Mouse (Mus musculus): ENCODE results near the gene Syne1.

Syne1 gene

DNA sequence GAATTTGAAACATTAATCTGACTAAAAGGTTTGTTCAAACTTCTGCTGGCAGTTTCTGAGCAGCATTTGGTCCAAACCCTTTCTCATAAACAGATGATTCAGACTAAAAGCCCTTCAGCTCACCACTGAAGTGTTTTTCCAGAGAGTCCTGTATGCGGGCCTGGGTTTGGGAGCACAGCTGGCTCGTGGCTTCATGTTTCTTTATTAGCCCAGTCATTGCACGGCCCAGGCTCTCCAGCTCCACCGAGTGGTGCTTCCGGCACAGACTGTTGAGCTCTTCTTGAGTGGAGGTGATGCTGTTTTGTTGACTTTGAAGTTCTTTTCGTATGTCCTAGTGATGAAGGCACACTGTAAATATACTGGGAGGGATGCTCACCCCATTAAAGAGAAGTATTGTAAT lies 245.7 kb downstream of the Syne1 start:
- DNase-seq (ENCODE audit: low spot score): no peak

DNA sequence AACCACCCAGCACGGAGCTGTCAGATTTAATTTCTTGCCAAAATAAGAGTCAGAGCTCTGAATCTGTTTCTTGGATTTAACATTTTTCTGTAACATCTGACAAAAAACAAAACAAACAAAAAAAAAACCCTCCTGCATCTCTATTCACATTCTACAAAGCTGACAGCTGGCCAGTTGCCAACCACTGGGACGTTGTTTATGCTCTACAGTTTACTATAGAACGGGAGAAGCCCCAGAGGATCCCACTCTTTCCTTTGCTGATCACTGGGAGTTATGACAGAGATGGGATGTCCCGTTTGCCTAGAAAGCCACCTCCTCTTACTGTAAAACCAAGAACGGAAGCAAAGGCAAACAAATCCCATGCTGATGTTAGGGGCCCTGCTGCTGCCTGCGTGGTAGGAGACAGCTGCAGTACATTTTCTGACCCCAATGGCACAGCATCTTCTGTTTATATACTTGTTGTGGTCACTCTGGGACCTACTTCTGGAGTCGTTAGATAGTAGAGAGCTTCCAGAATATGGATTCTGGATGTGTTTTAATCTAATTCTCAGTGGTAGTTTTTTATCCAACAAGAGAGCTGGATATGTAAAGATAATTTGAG lies 255.9 kb downstream of the Syne1 start:
- no peak for DNase-seq (ENCODE audit: low spot score)

DNA sequence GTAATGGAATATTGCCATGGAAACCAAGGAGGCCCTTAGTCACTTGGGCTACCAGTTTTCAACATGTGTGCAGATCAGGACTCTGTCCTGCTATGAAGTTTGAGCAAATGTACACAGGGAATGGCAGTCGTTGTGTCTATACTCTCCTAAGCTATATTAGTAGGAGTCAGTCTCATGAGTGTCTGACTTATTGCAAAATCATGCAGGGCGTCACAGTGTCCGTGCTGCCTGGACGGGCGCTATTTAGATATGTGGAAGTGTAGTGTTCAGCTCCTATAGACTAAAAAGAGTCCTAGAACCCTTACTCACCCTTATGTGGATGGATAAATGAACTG lies 261.7 kb downstream of the Syne1 start:
- no peak for DNase-seq (ENCODE audit: low spot score)

DNA sequence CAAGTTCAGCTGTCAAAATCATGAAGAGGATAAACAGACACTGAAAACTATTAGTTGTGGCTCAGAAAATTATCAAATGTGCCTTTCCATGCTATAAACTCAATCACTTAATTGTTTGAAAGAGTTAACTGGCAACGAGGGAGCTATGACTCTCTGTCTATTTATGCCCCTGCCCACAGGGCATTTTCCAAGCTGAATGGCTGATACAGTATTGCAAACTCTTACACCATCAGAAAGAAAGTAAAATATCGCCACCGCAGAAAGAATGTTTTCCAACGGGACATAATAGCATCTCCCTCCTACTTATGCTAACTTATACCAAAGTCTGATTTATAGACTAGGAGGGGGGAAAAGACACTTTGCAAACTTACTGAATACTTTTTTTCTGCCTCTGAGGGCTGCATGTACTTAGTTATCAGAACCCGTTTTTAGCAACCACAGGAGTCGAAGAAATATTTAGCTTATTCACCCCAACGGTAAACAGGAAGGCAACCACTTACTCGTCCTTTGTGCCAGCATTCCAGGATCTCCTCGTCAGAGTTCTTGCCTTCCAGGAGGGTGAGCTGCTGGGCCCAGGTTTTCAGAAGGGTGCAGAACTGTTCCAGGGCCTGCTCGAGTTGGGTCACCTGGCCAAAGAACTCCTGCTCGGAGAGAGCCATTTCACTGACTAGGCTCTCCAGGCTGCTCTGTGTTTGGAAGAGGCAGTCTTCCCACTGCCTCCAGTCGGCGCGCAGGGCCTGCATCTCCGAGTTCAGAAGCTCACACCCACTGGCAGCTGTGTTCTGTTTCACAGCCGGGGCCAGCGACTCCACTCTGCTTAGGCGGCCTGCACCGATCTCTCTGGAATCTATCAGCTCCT lies 262.3 kb downstream of the Syne1 start:
- DNase-seq (ENCODE audit: low spot score): peak; percentile 51

DNA sequence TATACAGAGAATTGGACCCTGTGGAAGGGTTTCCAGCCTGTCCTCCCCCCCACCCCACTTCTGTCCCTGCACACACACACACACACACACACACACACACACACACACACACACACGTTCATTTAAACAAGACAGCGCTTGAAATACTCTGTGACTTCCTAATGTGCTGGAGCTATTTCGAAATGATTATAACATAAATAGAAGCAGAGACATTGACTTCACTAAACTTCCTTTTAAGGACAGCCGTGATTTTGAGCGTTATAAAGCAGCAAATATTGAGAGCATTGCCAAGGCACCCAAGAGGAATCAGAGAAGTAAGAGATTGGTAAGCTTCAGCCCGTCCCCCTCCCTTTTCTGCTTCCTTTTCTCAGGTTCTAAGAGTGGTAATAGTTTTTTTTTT lies 263.0 kb downstream of the Syne1 start:
- DNase-seq (ENCODE audit: low spot score): no peak

DNA sequence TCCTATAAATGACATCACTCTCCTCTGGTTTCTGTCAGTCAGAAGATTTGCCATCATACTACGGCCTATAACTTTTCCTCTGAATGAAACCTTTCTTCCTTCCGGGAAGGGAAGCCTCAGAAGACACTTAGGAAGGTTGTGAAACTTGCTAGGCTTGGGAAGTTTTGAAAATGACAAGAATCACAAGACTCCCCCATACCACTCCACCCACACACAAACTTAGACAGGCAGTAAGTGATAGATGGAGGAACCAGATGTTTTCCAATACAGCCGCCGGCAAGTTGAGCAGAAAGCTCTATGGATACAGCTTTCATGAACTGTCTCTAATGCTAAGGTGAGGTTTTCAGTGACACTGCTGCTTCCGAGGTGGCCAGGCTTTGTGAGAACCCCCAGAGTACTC lies 275.5 kb downstream of the Syne1 start:
- DNase-seq (ENCODE audit: low spot score): no peak

DNA sequence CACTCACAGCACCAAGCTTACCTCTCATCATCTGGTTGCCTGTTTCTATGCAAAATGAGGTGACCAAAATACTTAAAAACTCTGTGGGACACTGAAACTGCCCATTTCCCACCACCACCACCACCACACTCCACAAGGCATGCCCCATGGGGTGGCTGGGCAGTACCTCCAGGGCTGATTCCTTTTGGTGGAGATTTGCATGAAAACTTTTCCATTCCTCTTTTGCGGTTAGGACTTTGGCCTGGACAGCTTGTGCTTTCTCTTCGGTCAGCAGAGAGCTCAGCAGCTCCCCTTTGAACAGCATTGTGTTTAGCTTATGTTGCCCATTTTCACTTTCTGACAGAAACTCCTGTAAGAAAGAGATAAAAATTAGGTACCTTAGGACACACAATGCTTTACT lies 280.6 kb downstream of the Syne1 start:
- no peak for DNase-seq (ENCODE audit: low spot score)

DNA sequence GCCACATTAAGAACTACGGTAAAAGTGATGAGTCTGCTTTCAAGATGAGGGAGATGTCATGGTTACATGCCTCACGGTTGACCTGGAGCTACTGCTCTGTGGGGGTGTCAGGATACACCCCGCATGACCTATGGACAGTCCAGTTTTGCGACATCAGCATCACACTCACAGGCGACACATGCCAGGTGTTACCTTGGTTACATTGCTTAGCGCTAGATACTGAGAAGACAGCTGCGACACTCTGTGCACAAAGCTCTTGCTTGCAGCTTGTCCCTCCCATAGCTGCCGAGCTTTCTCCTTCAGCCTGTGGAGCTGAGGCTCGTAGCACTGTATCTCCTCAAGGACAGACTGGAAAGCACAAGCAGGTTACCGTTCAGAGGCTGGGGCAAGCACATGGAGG lies 286.9 kb downstream of the Syne1 start:
- DNase-seq (ENCODE audit: low spot score): no peak

DNA sequence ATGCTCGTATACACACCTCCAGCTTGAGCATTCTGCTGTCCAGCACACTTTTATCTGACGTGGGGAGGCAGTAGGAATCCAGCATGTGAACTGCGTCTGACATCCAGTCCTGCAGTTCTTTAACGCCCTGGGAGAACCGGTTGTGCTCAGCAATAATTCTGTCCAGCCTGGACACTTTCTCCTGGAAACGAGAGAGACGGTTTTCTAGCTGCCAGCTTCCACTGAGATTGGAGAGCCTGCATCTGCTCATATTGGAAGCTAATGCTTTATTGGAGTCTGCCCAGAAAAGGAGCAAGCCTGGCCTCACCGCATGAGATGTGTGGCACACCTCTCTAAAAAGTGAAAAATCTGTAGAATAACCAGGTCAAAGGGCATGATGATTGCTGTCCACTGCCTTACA lies 288.6 kb downstream of the Syne1 start:
- DNase-seq (ENCODE audit: low spot score): no peak

DNA sequence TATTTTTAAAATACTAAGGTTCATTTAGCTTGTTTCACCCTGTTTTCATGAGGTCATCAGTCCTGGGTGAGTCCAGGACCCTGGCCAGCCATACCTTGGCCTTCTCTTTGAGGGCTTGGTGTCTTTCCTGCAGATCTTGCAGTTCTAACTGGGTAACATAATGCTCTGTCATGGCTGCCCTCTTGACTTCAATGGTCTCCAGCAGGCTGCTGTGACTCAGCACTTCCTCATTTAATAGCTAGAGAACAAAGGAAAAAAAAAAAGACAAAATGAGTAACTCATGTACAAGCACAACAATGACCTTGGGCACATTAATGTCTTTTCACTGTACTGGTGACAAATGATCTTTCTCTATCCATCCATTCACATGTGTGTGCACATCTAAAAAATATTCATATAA lies 294.6 kb downstream of the Syne1 start:
- no peak for DNase-seq (ENCODE audit: low spot score)

DNA sequence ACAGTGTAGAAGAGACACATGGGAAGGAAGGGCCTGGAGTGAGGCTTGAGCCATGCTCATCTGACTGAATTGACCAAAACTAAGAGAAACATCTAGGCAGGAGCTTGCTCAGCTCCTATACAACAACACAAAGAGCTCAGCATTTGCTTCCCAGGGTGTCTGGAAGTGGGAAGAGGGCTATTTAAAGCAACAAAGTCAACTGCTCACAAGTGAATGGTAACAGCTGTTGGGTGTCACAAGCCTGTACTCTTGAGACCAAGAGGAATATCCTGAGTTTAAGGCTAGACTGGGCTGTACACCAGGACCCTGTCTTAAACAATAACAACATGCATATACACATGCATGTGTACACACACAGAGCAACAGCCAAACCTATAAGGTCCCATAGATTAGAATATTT lies 297.5 kb downstream of the Syne1 start:
- no peak for DNase-seq (ENCODE audit: low spot score)

DNA sequence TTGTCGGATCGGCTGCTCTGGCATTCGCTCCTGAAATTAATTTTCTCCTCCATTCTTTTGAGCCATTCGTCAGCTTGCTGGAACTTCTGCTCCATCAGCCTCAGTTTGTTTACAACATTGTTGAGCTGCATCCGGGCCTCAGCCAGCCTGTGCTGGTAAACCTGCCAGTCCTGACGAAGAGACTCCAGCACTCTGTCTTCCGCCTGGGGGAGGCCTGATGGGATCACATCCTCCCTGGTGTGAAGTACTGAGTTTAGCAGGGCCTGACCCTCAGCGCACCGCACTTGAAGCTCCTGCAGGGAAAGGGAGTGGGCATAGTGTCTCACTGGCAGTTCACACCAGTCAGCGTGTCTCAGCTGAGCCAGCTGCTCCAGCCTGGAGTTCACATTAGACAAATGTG lies 300.6 kb downstream of the Syne1 start:
- DNase-seq (ENCODE audit: low spot score): no peak

DNA sequence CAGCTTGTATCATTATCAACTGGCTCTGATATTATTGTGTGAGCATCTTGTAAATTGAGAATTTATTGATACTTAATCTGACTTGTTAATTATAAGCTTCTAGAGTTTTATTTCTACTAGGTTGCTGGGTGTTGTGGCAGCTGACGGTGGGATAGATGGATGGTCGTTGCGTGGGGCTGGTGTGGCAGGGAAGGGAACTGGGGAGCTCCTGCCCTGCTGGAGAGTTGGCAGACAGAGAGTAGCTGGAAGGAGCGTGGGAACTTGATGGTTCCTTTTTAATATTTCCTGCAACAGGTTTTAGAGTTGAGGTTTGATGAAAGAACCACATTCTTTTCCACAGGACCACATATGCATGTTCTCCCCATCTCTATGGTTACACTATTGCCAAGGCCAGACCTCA lies 311.6 kb downstream of the Syne1 start:
- DNase-seq (ENCODE audit: low spot score): no peak

DNA sequence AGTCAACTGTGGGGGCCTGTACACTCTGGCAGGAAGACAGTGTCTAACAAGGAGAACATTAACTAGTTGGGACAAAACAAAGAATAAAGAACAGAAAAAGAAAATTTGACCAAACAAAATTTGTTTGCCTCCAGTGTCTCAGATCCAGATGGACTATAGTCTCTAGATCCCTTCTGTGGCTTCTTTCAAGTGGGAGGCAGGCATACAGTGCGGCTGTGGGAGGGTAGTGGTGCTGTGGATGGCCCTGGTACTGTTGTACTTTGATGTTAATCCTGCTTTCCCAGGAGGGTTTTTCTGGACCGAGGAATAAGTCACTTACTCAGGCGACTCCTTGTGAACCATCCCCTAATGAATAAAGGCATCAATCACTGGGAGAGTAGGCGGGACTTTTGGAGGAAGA lies 314.4 kb downstream of the Syne1 start:
- DNase-seq (ENCODE audit: low spot score): no peak

DNA sequence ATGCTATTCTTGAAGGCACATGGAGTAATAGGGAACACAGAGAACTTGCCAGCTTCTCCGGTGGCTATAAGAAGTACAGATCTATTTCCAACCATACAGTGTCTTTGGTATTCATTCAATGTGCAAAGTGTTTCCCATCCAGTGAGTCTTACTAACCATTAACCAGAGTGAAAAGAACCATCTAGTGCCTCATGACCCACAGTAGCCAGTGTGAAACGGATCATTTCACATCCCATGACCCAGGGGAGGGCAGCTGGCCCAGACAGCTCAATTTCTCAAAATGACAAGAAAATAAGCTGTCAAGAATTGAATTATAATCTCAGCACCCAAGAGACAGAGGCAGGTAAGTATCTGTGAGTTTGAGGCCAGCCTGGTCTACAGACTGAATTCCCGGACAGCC lies 315.1 kb downstream of the Syne1 start:
- no peak for DNase-seq (ENCODE audit: low spot score)

DNA sequence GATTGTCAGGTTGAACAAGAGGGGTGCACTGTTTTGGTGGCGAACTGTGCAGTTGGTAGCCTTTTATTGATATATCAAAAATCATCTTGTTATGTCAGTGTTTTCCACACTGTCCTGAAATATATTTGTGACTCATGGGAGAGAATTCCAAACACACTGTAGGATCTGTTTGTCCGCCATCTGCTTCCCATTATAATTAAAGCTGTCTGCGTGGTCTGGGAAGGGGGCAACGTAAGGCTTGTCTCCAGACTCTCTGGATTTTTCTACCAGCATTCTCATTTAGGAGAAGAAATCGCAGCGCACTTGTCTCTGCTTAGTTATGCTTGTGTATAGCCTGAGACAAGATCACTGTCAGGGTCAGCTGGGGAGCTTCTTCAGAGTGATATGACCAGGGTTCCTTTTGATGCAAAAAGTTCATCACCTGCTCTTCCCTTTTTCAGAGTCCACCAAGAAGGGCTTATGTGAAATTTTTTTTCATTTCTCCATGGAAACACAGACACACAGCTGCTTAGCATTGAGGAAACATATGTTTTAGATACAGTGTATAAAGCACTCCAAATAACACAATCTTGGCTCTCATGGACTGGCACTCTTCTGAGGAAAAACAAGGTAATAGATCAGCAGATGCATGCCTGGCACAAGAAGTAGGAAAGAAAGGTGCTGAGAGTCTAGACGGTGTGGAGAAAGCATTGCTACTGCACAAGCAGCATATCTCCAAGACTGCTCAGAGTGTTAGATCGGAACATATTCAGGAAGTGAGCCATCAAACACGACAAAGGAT lies 316.4 kb downstream of the Syne1 start:
- no peak for DNase-seq (ENCODE audit: low spot score)

DNA sequence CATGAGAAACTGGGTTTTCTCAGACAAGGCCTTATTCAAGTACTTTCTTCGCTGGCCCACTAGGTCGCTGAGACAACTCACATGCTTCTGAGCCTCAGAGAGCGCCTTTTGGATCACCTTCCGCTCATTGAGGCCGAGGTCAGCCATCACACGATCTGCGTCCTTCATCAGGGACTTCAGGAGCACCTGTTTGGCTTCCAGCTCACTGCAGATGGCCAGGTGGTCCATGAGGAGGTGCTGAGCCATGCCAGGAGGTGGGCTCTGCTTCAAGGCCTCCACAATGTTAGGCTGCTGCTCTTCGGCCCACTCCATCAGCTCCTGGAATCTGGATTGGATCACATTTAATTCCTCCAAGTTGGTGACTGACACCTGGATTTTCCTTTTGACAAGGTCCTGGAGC lies 322.2 kb downstream of the Syne1 start:
- DNase-seq (ENCODE audit: low spot score): no peak

DNA sequence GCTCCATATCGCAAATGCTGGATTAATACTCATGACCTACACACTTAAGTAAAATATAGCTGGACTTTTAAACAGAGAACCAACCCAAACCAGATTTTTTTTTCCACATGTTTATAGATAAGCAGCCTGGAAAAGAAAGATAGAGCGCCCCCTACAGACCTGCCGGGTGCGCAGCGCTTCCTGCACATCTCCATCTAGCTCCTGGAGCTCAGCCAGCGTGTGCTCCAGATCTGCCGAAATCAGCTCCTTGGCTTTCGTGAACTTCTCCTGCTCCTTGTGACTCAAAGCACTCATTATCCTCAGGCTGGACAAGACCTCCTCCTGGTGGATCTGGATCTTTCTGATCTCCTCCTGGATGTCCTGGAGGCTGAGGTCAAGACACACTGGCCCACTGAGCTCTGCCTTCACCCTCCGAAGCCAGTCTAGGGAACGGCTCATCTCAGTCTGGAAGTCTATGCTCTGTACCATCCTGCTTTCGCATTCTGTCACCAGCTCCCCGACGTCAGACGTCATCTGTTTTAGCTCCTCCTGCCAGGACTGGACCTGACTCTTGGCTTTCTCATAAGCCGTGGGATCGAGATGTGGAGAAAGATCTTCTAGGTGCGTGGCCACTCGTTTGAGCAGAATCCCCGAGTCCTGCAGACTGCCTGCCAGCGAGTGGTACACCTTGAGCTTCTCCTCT lies 323.7 kb downstream of the Syne1 start:
- DNase-seq (ENCODE audit: low spot score): no peak

DNA sequence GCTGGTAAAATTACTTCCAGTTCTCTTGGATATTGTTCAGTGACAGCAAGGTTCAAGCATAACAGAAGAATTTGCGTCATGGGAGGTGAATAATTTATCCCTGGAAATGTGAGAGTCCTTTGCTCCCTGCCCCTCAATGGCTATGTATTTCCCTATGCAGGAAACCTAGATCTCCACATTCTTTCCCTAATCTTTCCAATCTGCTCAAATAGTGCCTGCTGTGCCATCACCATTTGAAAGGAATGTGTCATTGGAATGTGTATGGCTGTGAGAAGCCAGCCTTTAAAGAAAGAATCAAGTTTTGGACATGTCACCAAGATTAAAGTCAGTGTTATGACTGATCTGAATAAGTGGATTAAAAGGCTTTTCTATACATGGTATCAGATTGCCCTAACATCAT lies 335.3 kb downstream of the Syne1 start:
- no peak for DNase-seq (ENCODE audit: low spot score)

DNA sequence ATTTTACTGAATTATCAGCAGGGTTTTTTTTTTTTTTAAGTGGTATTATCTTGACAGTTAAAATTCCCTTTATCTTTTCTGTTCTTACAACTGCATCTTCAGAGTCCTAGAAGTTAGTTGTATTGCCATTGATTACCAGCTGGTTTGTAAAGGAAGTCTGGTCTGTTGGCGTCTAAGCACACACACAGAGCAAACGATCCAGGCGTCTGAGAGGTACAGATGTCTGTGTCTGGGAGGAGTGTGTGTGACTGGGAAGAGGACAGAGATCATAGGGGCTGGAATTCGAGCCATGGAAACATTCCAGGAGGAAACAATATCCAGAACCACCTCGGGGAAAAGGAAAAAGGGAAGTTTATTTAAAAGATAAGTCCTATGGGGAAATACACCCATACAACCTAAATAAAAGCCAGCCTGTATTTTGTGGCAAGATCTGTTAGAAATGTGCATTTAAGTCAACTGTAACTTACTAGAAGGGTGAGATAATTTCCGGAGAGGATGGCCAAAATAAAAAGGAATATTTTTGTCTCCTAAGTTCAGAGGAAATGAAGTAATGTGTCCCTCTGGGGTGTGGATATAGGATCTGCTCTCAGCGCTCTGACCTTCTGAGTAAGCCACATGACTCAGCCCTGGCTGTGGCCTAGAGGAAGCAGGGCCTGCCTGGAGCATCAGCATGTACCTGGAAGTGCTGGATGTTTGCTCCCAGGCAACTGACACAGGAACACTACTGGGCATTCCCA lies 343.2 kb downstream of the Syne1 start:
- no peak for DNase-seq (ENCODE audit: low spot score)

DNA sequence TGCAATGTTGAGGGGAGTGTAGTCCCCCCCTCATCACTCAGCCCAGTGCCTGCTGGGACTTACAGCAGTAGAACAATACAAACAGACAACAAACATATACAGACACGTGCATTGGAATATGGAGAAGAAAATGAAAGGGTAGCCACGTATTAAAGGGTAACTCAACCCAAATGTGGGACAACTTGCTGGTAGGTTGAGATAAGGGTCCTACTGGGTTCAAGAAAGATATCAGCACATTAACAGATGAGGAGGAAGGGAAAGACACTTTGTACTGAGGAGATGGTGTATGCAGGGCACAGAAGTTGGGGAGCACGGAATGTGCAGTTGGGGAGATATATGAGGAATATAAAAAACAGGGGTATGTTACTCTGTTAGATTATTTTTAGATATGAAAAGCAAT lies 345.3 kb downstream of the Syne1 start:
- no peak for DNase-seq (ENCODE audit: low spot score)

DNA sequence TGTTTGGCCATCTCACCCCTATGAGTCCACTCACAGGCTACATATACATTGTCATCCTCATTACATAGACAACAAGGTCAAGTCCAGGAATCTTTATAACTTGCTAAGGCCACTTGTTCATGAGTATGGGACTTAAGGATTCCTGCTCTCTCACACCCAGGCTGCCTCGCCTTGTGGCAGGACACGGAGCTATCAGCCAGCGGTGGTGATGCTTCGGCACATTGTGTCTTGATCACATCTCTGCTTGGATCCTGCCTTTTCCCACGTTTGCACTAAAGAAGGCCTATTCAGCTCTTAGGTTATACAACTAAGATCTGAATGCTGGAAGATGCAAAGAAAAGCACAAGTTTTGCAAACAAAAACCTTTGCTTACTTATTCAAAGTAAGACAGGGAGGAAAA lies 345.7 kb downstream of the Syne1 start:
- no peak for DNase-seq (ENCODE audit: low spot score)
